Mouse (Mus musculus): ENCODE data around the gene Mgat2.

Mgat2 gene

DNA sequence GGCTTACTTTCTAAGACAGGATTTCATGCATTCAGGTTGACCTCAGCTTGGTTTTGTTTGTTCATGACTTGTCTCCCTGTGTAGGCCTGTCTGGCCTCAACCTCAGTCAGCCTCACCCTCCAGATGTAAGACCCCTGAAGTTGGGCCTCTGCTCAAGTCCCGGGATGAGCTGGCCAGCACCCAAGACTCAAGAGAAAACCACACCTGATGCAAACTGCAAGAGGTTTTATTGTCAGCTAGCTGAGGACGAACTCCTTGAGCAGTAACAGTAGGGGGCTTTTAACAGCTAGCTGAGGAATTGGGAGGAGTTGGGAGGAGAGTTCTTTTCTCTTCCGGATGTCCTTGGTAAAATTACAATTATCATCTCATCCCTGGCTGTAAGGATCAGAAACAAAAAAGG is 6.4 kb upstream of the Mgat2 start:
- no peak for DNase-seq (ENCODE audit: low spot score in 2 of 2)

DNA sequence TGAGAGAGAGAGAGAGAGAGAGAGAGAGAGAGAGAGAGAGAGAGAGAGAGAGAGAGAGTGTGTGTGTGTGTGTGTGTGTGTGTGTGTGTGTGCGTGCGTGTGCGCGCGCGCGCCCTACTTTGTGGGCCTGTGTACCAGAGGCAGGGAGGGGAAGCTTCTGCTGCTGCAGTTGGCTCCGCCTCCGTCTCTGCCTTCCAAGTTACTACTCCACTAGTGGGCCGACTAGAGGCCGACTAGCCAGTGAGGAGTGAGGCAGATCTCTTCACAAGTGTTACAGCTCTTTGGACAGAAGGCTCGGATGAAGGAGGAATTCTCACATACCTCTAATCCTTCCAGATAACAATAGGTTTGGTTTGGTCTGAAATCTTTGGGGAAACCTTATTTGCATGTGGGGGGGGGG is 4.6 kb upstream of the Mgat2 start:
- no peak for DNase-seq (ENCODE audit: low spot score in 2 of 2)

DNA sequence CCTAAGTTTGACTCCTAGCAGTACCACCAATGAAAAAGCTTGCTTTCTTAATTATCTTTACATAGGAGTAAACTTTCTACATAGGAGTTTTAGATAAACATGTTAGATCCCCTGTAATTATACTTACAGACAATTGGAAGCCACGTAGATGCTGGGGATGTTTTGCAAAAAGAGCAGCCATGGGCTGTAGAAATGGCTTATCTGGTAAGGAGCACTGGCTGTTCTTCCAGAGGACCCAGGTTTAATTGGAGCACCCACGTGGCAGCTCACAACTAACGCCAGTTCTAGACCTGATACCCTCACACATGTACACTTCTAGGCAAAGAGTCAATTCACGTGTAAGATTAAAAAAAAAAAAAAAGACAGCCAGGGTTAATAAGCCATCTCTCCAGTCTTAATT is 2.2 kb upstream of the Mgat2 start:
- DNase-seq (ENCODE audit: low spot score in 2 of 2) = no peak

DNA sequence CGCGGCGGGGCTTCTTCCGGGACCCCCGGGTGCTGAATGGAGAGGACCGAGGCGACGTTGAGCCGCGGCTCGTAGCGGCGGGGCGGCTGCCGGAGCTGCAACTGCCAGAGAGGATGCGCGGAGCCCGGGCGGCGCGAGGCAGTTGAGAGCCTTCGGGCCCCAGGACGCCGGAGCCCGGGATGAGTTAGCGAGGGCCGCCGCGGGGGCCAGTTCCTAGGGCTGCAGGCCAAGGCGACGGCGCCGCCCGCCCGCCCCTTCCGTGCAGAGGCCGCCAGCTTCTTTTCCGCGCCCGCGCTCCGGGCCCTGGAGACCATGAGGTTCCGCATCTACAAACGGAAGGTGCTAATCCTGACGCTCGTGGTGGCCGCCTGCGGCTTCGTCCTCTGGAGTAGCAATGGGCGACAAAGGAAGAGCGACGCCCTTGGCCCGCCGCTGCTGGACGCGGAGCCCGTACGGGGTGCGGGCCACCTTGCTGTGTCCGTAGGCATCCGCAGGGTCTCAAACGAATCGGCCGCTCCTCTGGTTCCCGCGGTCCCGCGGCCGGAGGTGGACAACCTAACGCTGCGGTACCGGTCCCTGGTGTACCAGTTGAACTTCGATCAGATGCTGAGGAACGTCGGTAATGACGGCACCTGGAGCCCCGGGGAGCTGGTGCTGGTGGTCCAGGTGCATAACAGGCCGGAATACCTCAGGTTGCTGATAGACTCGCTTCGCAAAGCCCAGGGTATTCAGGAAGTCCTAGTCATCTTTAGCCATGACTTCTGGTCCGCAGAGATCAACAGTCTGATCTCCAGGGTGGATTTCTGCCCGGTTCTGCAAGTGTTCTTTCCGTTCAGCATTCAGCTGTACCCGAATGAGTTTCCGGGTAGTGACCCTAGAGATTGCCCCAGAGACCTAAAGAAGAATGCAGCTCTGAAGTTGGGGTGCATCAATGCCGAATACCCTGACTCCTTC is 662 bp downstream of the Mgat2 start:
- peak; percentile 61 to 65 for DNase-seq (ENCODE audit: low spot score in 2 of 2)

DNA sequence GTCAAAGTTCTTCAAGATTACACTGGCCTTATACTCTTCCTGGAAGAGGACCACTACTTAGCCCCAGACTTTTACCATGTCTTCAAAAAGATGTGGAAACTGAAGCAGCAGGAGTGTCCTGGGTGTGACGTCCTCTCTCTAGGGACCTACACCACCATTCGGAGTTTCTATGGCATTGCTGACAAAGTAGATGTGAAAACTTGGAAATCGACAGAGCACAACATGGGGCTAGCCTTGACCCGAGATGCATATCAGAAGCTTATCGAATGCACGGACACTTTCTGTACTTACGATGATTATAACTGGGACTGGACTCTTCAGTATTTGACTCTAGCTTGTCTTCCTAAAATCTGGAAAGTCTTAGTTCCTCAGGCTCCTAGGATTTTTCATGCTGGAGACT is 1.4 kb downstream of the Mgat2 start:
- DNase-seq (ENCODE audit: low spot score in 2 of 2) = no peak

DNA sequence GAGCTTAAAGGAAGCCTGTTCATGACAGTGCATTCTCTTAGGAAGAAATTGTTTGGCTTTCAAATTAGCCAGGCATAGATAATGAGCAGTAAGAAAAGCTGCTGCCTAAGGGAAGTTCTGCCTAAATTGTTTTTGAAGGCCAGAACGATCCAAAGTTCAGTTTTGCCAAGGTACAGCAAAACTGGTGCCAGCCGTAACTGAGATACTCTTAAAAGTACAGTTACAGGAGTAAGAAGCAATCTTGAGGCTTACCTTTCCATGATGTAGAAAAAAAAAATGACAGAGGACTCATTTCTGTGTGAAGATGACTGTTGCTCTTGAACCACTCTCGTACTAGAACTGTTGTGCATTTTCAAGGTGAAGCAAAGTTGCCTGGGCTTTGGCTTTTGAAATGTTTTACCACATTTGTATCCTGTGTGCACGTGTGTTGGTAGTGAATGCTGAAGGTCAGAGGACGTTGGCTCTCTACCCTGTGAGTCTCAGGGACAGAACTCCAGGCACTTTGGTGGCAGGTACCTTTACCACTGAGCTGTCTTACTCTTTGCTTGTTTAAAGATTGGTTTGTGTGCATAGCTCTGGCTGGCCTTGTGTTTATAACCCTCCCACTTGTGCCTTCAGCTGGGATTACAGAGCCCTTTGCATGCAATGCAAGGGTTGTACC is 3.0 kb downstream of the Mgat2 start:
- DNase-seq (ENCODE audit: low spot score in 2 of 2) = no peak

DNA sequence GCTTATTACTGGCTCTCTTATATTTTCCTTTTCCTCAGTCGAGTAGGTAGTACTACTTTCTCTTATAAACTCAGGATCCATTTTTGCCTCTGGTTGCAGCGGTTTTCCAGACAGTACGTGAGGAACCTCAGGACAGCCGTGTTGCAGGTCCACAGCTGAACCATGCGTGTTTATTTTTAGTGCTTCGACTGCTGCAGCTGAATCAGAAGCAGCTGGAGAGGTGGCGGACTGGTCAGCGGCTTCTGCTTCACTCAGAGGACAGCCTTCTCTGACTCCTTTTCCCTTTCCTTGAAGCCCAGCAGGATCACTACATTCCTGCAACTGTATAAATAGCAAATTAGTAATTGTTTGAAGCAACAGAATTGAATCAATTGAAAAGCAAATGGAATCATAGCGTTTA is 6.1 kb downstream of the Mgat2 start:
- DNase-seq (ENCODE audit: low spot score in 2 of 2) = no peak

DNA sequence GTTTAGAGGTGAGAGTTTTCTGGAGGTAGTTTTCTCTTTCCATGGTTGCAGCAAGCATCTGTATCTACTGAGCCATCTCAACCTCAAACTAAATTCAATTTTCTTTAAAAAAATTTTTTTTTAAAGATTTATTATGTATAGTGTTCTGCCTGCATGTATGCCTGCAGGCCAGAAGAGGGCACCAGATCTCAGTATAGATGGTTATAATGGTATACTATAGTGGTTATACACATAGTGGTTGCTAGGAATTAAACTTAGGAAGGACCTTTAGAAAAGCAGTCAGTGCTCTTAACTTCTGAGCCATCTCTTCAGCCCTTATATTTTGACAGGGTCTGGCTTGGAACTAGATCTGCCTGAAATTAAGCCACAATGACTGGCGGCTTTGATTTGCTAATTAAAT is 6.6 kb downstream of the Mgat2 start:
- no peak for DNase-seq (ENCODE audit: low spot score in 2 of 2)

DNA sequence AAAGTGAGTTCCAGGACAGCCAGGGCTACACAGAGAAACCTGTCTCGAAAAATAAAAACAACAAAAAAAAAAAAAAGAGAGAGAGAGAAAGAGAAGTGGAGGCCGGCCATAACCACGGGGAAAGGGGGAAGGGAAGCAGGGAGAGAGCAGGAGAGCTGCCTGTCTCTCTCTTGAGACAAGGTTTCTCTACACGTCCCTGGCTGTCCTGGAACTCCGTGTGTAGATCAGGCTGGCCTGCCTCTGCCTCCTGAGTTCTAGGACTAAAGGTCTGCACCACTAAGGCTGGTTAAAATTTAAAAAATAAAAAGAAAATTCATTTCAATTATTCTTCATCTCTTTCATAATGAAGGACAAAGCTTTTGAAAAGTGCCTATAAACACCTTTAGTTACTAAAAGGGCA is 7.4 kb downstream of the Mgat2 start:
- no peak for DNase-seq (ENCODE audit: low spot score in 2 of 2)

DNA sequence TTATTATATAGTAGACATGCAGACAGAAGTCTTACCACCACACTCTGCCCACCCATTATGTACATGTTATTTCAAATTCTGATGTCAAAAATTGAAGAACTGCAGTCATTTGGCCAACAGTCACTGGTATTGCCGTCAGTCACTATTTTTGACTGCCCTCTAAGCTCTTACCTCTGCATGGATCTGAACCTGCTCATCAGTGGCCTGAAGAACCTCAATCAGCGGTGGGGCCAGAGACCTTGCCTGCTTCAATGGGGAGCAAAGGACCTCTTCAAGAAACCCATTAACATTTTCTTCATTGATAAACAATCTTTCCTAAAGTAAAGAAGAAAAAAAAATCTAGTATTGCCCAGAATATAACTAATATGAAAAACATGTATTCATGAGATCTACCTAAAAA is 8.7 kb downstream of the Mgat2 start:
- DNase-seq (ENCODE audit: low spot score in 2 of 2) = no peak

DNA sequence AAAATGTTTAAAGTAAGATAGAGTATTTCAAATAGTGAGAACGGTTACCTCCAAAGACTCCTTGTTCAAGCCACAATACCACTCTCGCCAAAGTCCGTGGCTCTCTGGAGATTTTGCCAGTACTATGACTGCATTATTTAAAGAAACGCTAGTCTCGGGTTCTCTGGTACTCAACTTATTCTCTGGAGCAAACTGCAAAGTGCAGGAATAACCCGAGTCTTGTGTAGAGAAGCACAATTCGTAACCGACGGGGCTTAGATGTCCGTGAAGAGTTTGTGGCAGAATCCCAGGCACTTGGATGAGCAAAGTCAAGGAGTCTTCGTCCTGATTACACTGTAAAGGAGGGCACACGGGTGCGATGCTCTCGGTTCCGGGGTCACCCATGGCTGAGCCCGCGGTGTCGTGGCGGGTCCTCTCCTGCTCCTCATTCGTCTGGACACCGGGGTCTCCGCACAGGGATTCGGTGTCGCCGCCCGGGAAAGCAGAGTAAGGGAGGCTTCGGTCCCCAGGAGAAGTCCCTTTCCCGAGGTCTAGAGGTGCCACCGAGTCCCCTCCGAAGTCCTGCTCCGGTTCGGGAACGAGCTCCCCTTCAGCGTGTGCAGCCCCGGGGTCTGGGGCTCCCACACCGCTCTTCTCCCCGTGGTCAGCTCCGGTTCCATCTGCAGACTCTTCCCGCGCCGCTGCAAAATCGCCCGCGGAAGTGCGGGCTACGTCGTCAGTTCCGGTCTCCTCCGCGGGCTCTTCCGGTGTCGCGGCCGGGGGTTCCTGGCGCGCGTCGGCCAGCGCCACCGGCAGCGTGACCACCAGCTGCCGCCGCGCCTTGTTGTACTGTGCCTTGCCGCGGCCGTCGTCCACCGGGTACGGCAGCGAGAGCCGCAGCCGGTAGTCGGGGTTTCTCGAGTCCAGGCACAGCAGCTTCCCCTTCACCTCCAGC is 12.8 kb downstream of the Mgat2 start, which contains the start of gene Gm49383:
Gene Gm49383 (minus strand): TSS at position 661 of the 934 bp plus-strand sequence.
- peak; percentile 62 to 64 for DNase-seq (ENCODE audit: low spot score in 2 of 2)

DNA sequence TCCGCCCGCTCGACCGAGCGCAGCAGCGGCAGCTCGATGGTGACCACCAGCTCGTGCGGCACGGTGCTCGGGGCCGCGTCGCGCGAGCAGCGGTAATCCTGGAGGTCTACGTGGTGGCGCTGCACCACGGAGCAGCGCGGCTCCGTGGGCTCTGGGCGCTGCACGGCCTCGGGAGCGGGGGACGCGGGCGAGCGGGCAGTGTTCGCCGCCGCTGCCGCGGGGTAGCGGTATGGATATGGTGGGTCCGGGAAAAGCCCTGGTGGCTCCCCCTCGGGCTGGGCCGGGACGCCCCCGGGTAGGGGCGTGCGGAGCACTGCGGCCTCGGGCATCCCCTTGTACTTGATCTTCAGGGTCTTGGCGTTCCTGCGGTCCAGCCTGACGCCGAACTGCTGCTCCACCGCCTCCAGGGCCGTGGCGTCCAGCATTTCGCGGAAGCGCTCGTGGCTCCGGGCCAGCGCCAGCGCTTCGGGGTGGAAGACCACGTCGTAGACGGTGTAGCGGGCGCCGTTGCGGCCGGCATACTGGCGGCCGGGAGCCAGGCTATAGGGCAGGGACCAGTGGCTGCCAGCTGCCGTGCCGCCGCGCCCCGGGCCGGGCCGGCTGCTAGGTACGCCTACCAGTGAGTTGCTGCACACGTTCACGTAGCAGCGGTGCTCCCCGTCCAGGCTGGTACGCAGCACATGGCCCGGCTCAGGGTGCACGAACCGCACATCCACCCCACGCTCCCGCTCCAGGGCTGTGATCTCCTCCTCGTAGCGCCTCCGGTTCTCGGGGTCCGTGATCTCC is 13.6 kb downstream of the Mgat2 start:
- DNase-seq (ENCODE audit: low spot score in 2 of 2) = peak; percentile 44 to 50

DNA sequence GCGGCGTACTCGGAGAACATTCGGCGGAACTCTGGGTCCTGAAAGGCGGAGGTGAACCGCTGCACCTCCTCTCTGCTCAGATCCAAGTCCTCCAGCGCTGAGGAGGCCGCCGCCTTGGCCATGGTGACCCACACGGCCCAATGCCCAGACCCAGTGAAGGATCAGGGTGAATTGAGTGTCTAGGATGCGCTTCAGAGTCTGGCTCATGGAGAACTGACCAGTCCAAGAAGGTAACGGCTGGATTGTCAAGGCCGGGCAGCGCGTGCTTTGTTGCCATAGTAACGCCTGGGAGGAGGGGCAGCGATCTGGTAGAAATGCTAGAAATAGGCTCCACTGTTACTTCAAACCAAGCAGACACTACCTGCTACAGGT is 14.2 kb downstream of the Mgat2 start, which contains the start of gene Dnaaf2:
Gene Dnaaf2 (minus strand): TSS at position 266 of the 372 bp plus-strand sequence.
- peak in 1 of 2 experiments; percentile 62 for DNase-seq (ENCODE audit: low spot score in 2 of 2)

DNA sequence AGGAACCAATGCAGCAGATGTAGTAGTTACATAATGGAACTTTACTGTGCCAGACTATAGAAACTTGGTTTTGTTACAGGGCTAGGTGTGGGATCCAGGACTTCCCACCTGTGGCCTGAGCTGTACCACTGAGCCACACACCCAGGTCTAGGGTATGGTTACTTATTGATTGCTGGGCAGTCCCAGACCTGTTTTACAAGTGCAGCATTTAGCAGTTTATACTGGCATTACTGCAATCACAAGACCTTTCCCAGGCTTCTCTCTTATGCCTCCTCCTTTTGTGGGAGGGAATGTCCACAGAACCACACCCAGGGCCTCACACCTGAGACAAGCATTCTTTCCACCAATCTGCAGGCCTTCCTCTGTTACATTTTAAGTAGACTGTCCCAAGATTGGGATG is 15.0 kb downstream of the Mgat2 start:
- no peak for DNase-seq (ENCODE audit: low spot score in 2 of 2)

DNA sequence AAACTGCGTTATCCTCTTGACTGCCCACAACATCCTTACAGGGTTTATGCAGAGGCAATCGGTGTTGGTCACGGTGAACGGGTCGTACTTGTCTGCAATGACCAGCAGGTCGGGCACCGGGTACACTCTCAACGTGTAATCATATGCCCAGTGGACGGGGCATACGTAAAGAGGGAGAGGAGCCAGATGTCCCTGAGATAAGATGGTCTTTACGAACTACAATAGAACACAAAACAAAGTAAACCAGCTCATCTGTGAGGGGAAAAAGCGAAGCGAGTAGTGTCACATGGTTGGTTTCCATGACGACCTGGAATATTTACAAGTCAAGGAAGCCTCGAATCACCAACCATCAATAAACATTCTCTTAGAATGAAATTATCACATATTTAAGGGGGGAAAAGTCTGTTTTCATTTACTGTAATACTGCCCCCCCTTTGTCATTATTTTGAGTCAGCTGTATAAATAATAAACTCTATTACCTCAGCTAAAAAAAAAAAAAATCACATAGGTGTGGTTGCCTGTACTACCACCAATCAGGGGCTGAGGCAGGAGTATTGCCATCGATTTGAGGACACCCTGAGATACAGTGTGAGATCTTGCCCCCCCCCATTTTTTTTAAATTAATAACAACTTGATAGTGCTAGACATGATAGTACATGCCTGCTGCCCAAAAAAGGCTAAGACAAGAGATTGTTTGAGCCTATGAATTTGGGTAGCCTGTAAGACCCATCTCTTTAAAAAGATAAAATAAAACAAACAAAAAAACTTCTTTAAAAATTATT is 20.3 kb downstream of the Mgat2 start, which contains the start of gene Gm49384:
Gene Gm49384 (minus strand): TSS at position 216 of the 782 bp plus-strand sequence.
- DNase-seq (ENCODE audit: low spot score in 2 of 2) = no peak

DNA sequence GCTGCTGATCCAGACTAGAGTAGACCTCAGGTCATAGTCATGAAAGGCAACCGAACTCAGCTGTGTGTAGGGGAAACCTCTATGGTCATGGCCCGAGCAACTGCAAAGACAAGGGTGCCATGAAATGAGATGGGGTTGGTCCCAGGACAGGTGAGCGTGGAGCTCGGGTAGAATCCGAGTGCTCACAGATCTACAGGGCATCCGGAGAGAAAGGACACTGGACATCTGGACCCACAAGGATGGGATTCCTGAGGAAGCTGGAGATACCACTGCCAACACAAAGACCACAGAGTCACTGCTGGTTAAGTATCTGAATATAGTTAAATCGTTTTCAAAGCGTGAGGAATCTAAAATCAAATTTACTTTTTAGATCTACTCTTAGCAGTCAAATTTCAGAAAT is 23.4 kb downstream of the Mgat2 start:
- no peak for DNase-seq (ENCODE audit: low spot score in 2 of 2)

DNA sequence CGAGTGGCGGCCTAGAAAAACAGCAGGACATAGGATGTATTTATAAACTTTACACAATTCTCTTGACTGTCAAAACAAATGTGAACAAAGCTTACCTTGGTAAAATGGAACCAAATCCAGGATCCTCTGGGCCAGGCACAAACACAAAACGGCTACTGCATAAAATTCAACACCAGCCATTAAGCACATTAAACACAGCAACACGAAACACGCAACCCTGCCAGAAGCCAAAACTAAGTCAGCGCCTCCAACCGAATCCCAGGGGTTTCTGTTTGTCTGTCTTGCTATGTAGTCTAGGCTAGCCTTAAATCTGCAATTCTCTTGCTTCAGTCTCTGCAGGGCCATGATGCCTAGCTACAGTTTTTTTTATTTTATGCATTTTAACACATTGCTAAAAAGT is 24.0 kb downstream of the Mgat2 start:
- no peak for DNase-seq (ENCODE audit: low spot score in 2 of 2)

DNA sequence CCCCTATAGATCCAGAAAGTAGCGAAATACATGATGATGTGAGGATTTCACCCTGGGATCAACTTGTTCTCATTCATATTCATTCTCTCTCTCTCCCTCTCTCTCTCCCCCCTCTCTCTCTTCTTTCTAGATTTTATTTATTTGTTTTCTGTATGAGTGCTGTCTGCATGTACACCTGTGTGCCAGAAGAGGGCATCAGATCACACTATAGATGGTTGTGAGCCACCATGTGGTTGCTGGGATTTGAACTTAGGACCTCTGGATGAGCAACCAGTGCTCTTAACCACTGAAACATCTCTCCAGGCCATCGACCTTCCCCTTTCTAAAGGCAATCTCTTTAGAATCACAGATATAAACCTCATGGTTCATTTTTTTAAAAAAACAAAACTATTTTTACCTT is 24.6 kb downstream of the Mgat2 start:
- no peak for DNase-seq (ENCODE audit: low spot score in 2 of 2)

DNA sequence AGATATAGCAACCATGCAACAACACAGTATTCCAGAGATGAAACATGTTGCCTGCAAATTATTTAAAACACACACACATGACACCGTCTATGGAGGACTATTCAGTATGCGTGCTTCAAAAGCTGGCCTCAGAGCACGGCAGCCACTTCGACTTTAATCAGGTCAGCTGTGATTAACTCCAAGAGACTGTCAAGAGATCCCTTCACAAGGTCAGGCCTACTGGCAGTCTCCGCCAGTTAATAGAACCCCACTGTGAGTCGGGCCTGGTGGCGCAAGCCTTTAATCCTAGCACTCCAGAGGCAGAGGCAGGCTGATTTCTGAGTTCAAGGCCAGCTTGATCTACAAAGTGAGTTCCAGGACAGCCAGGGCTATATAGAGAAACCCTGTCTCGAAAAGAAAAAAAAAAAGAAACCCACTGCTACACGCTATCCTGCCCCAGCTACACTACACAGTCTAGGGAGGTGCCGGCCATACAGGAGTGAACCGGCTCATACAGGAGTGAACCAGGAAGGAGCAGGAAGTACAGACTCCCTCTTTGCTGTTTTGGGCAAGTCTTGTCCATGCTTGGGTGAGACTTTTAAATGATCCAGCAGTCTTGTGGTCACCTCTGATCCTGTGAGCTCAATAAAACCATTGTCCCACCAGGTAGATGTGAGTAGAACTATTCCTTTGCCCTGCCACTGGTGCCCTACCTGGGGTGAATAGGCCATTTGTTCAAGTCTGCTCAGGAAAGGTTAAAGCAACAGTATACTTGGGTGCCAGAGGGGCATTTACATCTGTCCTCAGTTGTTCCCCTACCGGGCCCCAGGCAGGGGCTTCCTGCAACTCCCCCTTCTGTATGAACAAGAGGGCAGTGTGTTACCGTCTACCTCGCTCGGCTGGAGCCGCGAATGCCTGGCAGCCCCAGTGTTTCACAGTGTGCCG is 26.4 kb downstream of the Mgat2 start:
- no peak for DNase-seq (ENCODE audit: low spot score in 2 of 2)

Data from spleen, postnatal 36 days (tissue).